Mouse (Mus musculus) ES-Bruce4 (cell line): ENCODE results near the gene Cyp3a41b.
"Not testable (repeated sequence)": the region's sequence is repeated elsewhere in the genome, so short reads cannot be mapped to it uniquely, and the experiment has no call there.

Experiments used
- CTCF ChIP-seq: IDR thresholded peaks from one replicate; pipeline ENCODE4 v1.8.1; 2011; ENCODE audit warnings: low read depth, low read length
- POLR2A ChIP-seq: IDR thresholded peaks from one replicate; pipeline ENCODE4 v1.8.1; 2011; ENCODE audit warnings: low read length; ENCODE audit not compliant: insufficient read depth

DNA sequence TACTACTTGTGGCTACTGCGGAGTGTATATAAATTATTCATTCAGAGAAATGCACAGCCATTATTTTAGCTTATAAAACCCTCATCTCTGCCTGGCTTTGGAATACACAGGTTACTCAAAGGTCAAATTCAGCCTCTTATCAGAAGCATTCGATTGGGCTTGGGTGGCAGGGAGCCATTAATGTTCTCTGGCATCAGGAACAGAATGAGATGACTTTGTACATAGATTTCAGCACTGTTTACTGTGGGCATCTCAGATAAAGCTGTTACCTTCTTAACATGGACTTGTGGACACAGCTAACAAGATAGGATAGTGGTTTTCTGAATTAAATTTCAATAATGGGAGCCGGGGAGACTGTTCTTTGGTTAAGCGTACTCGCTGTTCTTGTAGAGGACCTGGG is 13.3 kb upstream of the Cyp3a41b start:
- not testable (repeated sequence) for TF ChIP-seq POLR2A, CTCF
